Mouse (Mus musculus) liver, postnatal 0 days (tissue): ENCODE measurements around the gene Syp. TPM values are rescaled to one million over a fixed set of nuclear protein-coding genes. Genes with fewer than 3 reads are reported as not detected.

Source experiments
- ATAC-seq: fragments of 200-750 bp; cut with Nextera tagmentation; 2 replicates; pipeline ENCODE4 v1.8.0; 2017; ENCODE audit warnings: mild to moderate bottlenecking, moderate library complexity
- DNase-seq: peaks from one replicate; pipeline ENCODE4 v3.0.0-alpha.2; 2016
- H3K27ac ChIP-seq: fragments of 300-500 bp; sonication (generic); 2 replicates; pipeline ENCODE4 v1.5.1; 2014; ENCODE audit warnings: antibody characterized with exemption, moderate library complexity, mild to moderate bottlenecking, low read depth
- H3K27me3 ChIP-seq: fragments of 300-500 bp; sonication (generic); 2 replicates; pipeline ENCODE4 v1.6.1; 2014; ENCODE audit warnings: low read length, control low read depth, mixed read lengths; ENCODE audit not compliant: insufficient read depth
- H3K36me3 ChIP-seq: fragments of 300-500 bp; sonication (generic); replicated peaks from 2 replicates; pipeline ENCODE4 v1.6.1; 2014; ENCODE audit warnings: mild to moderate bottlenecking, control low read depth, low read length, moderate library complexity, mixed read lengths; ENCODE audit not compliant: insufficient read depth
- H3K4me1 ChIP-seq: fragments of 300-500 bp; sonication (generic); 2 replicates; pipeline ENCODE4 v1.6.1; 2014; ENCODE audit warnings: antibody characterized with exemption, mild to moderate bottlenecking, control low read depth; ENCODE audit not compliant: insufficient read depth
- H3K4me2 ChIP-seq: fragments of 300-500 bp; sonication (generic); 2 replicates; pipeline ENCODE4 v1.6.1; 2014; ENCODE audit warnings: low read depth, mild to moderate bottlenecking, low read length, moderate library complexity, mixed read lengths
- H3K4me3 ChIP-seq: fragments of 300-500 bp; sonication (generic); 2 replicates; pipeline ENCODE4 v1.5.1; 2014; ENCODE audit warnings: low read depth, low read length
- H3K9ac ChIP-seq: fragments of 300-500 bp; sonication (generic); replicated peaks from 2 replicates; pipeline ENCODE4 v1.6.1; 2014; ENCODE audit warnings: mild to moderate bottlenecking, moderate library complexity
- H3K9me3 ChIP-seq: fragments of 300-500 bp; sonication (generic); 2 replicates; pipeline ENCODE4 v1.6.1; 2016; ENCODE audit warnings: mild to moderate bottlenecking, control low read depth, low read length, mixed read lengths
- CTCF ChIP-seq: sonication (generic); IDR thresholded peaks from 2 replicates; pipeline ENCODE4 v1.5.1; 2016; ENCODE audit warnings: antibody characterized with exemption, low read depth
- EP300 ChIP-seq: IDR thresholded peaks from 2 replicates; pipeline ENCODE4 v1.6.1; 2016; ENCODE audit warnings: antibody characterized with exemption, low read depth, mild to moderate bottlenecking
- WGBS: fragments of 180-500 bp; shearing (Covaris S2); extraction: QIAGEN DNeasy Blood & Tissue Kit; methylation state at CpG from one replicate; pipeline ENCODE4 v1.1.7; 2014; ENCODE audit not compliant: insufficient replicate concordance; 5-methylcytosine and 5-hydroxymethylcytosine counted together
- polyA plus RNA-seq: library from polyadenylated mRNA; unstranded; fragments of >200 nt; fragmentation: Nextera tagmentation; extraction: Ambion mirVana; gene quantifications from 2 replicates; pipeline ENCODE4 v1.2.1, GENCODE M21; 2015

Gene Syp
- polyA plus RNA-seq, 1 experiment from 2014 or later: 0.04 TPM

DNA sequence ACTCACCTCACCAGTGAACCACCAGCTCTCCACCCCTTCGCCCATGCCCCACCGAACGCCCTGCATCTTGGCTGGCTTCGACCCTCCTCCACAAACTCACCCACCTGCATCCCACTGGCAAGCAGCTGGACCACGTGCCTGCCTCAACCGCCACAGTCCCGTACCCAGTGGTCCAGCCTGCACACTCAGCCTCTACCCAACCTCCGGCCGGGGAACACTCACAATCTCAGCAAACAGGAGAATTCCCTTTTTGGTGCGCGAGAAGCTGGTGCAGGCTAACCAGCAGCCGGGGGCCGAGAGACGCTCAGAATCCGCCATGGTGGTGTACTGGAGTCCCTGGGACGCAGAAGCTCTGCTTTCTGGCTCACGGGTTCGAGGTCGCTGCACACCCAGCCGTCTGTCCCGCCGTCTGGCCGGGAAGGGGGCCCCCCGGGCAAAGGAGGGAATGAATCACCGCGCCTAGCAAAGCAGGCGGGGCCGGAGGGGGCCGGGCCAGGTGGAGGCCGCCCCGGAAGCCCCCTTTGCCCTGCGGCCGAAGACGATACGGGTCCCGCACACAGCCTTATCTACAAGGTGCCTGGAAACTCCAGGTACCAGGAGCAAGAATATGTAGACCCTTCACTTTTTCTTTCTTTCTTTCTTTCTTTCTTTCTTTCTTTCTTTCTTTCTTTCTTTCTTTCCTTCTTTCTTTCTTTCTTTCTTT, 32.8 kb downstream of the Syp start, which contains the start of gene Plp2:
Plp2 (minus strand) TSS at position 470 of the 703 bp plus-strand sequence.
- DNase-seq: no peak
- no peak for TF ChIP-seq EP300
- H3K27ac ChIP-seq: peak within 1 kb of the TSS; percentile 62
- peak within 1 kb of the TSS; percentile 54 for H3K4me3 ChIP-seq
- 16% methylated on average over 33 of the region's 36 CpGs for WGBS
- peak; percentile 38; the same call in 1 of the 2 replicates for ATAC-seq
- 0 out of 2 replicates have a peak, but pooled peaks cover 10% of the 10 kb centered on the region for H3K36me3 ChIP-seq
- peak within 1 kb of the TSS; percentile 72 for H3K4me2 ChIP-seq
- peaks cover 6% of the 10 kb centered on the region; the same call in 1 of the 2 replicates for H3K4me1 ChIP-seq
- H3K27me3 ChIP-seq: no peaks in the 10 kb centered on the region
- peak within 1 kb of the TSS; percentile 59 for H3K9ac ChIP-seq
- H3K9me3 ChIP-seq: no peaks in the 10 kb centered on the region

DNA sequence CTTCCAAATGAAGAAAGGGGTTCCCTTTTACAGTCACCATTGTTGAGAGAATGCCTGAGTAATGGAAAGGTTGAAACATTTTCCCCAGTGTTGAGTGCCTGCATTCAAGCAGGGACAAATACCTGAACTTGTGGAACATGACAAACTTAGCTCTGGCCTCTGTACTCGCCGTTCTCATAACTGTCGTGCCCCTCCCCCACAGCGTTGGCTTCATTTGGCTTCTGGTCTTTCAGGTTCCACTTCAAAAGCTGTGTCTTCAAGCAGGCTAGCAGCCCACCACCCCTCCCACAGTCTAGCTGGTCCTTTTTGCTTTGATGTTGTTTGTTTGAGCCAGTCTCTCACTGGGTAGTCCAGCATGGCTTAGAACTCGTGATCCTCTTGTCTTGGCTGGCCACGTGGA, 34.5 kb downstream of the Syp start:
- DNase-seq (no peak), ATAC-seq (no peak)
- Histone ChIP-seq H3K36me3 (no peaks in the 10 kb centered on the region), H3K4me2 (0 out of 2 replicates have a peak overlapping the region, but pooled peaks have one; percentile 1), H3K9me3 (no peaks in the 10 kb centered on the region), H3K9ac (no peak overlapping the region), H3K27ac (no peak overlapping the region), H3K4me3 (no peak overlapping the region), H3K27me3 (no peaks in the 10 kb centered on the region), H3K4me1 (peaks cover 6% of the 10 kb centered on the region; the same call in 1 of the 2 replicates)
- no peak for TF ChIP-seq CTCF
- no peak for TF ChIP-seq EP300
- 46% methylated on average over 6 of the region's 6 CpGs for WGBS

- Histone ChIP-seq H3K4me3 (peak overlapping the region; percentile 25; the same call in 1 of the 2 replicates), H3K4me2 (peak overlapping the region; percentile 66), H3K27ac (peak overlapping the region; percentile 62), H3K36me3 (no peaks in the 10 kb centered on the region), H3K9ac (no peak overlapping the region), H3K4me1 (peaks cover 6% of the 10 kb centered on the region; the same call in 1 of the 2 replicates), H3K27me3 (no peaks in the 10 kb centered on the region), H3K9me3 (no peaks in the 10 kb centered on the region)
- peak; percentile 33 for ATAC-seq
- 20% methylated on average over 12 of the region's 12 CpGs for WGBS
- TF ChIP-seq EP300 (no peak), CTCF (no peak)
- DNase-seq: peak; percentile 41
Measured at GRCm38 (mm10) chrX:7673578-7674281, 35.5 kb downstream of the Syp start.

- WGBS: 30% methylated on average over 27 of the region's 28 CpGs
- Histone ChIP-seq H3K36me3 (no peaks in the 10 kb centered on the region), H3K9me3 (no peaks in the 10 kb centered on the region), H3K4me3 (peak overlapping the region; percentile 25), H3K9ac (peak overlapping the region; percentile 13; the same call in 1 of the 2 replicates), H3K4me1 (peaks cover 6% of the 10 kb centered on the region), H3K27ac (peak overlapping the region; percentile 62), H3K27me3 (no peaks in the 10 kb centered on the region), H3K4me2 (peak overlapping the region; percentile 66)
- DNase-seq (no peak), ATAC-seq (0 out of 2 replicates have a peak, but pooled peaks have one; percentile 6)
- TF ChIP-seq EP300 (no peak), CTCF (no peak)
Measured at GRCm38 (mm10) chrX:7674284-7675000, 36.2 kb downstream of the Syp start.

DNA sequence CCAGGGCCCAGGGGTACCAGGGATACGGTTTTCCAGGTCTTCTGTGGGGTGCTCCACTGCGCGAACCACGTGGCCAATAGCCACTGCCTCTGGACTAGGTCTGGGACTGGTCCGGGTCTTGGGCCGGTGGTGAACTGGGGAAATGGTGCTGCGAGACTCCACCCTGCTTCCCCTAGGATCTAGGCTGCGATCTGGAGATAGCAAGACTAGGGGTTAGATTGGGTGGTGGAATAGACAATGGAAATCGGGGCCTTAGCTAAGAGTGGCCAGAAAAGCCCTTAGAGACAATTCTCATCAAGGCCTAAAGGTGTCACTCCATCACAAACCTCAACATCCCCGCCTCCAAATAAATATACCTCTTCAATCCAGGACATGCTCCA, 36.7 kb downstream of the Syp start:
- WGBS: 25% methylated on average over 10 of the region's 10 CpGs
- H3K27me3 ChIP-seq: no peaks in the 10 kb centered on the region
- no peak for DNase-seq
- 0 out of 2 replicates have a peak overlapping the region, but pooled peaks have one; percentile 13 for H3K9ac ChIP-seq
- H3K4me1 ChIP-seq: peaks cover 6% of the 10 kb centered on the region
- H3K4me3 ChIP-seq: peak overlapping the region; percentile 25
- no peak for TF ChIP-seq CTCF
- TF ChIP-seq EP300: no peak
- H3K36me3 ChIP-seq: no peaks in the 10 kb centered on the region
- H3K9me3 ChIP-seq: no peaks in the 10 kb centered on the region
- ATAC-seq: no peak
- peak overlapping the region; percentile 66 for H3K4me2 ChIP-seq
- H3K27ac ChIP-seq: no peak overlapping the region
